Mouse (Mus musculus): ENCODE results near the gene Ccdc40. TPM values are rescaled to one million over a fixed set of nuclear protein-coding genes. Genes with fewer than 3 reads are reported as not detected.

Ccdc40 gene
- total RNA-seq (2023), result 0.40 TPM

GRCm38 (mm10) chr11:119228091-119228781 is at the start of gene Ccdc40, which contains the start of gene Tbc1d16:
Gene Ccdc40, plus strand, starts transcription at chr11:119228572.
Gene Tbc1d16, minus strand, starts transcription at chr11:119228499.

GRCm38 (mm10) chr11:119267768-119268556 is 39.6 kb downstream of the Ccdc40 start, which contains the start of gene Gaa:
Gene Gaa, plus strand, starts transcription at chr11:119267887.

GRCm38 (mm10) chr11:119299391-119300245 is 71.2 kb downstream of the Ccdc40 start, which contains the start of gene Eif4a3:
Gene Eif4a3, minus strand, starts transcription at chr11:119300089.

GRCm38 (mm10) chr11:119307658-119307867 is 79.2 kb downstream of the Ccdc40 start, which contains the start of gene Card14:
Gene Card14, plus strand, starts transcription at chr11:119307768.

Other genes starting within 250 kb of the Ccdc40 start
- gene Enpp7, start 240.4 kb upstream of the Ccdc40 start, total RNA-seq (2023), result not detected
- gene Cbx2, start 205.6 kb upstream of the Ccdc40 start, total RNA-seq (2023), result 5.9 TPM
- gene Cbx8, start 187.6 kb upstream of the Ccdc40 start, total RNA-seq (2023), result 13.8 TPM
- gene Cbx4, start 142.4 kb upstream of the Ccdc40 start, total RNA-seq (2023), result 106 TPM
- 2.6 TPM for gene Tbc1d16, start 73 bp upstream of the Ccdc40 start, total RNA-seq (2023)
- 42.1 TPM for gene Gaa, start 39.3 kb downstream of the Ccdc40 start, total RNA-seq (2023)
- 159 TPM for gene Eif4a3, start 71.5 kb downstream of the Ccdc40 start, total RNA-seq (2023)
- not detected for gene Card14, start 79.2 kb downstream of the Ccdc40 start, total RNA-seq (2023)
- 24.3 TPM for gene Sgsh, start 127.0 kb downstream of the Ccdc40 start, total RNA-seq (2023)
- 29.6 TPM for gene Slc26a11, start 127.0 kb downstream of the Ccdc40 start, total RNA-seq (2023)
- 146 TPM for gene Rnf213, start 164.5 kb downstream of the Ccdc40 start, total RNA-seq (2023)

All from CD8-positive naive resting alpha-beta T cell, adult 57 days (primary cell).